Mouse (Mus musculus): ENCODE results near the gene Optn. TPM values are rescaled to one million over a fixed set of nuclear protein-coding genes. Genes with fewer than 3 reads are reported as not detected.

Gene Optn
- total and polyA plus RNA-seq, 3 experiments, result 29.3 to 139 (median 65.2) TPM

DNA sequence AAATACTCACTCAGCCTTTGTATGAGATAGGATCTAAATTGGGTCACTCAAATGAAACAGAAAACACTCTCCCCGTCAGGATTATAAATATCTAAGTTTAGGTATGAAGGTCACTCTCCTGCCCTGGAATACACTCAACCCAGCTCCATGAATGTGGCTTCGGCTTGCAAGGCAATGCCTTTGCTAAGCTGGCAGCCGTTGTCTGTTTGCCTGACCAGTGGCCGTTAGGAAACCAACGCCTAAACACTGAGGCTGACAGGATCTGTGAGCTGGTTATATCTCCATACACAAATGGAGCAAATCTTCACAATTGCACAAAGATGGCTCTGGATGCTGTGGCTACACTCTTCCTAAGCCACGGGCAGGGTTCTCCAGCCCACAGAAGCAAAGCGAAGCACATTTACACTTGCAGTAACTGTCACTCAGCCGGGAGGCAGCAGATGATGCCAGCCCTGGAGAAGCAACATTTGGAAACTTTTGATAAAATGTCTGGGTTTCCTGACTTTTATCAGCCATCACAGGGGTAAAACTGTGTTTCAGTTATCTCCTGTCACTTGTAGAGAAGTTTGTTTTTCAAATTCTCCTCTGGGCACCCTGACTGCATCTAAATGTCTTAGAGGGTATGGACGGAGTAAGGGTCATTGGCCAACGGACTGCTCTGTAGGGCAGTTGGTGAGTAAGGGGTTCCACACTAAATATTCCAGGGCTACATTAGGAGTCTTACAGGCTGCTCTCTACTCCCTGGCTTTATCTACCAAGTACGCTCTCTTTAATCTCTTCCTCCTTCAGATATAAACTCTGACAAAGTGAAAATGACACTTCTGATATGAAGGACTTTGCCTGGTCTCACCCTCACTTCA is 21.0 kb downstream of the Optn start:
- peak; percentile 73 for ATAC-seq (ENCODE audit: extremely low read depth, insufficient number of reproducible peaks, low FRiP score, poor library complexity, severe bottlenecking)
- H3K9me3 ChIP-seq (replicated peaks), result no peaks in the 10 kb centered on the region
- H3K27me3 ChIP-seq (ENCODE audit: insufficient read depth, low read length), result no peaks in the 10 kb centered on the region
- peak; percentile 43 for TF ChIP-seq TAL1 (conservative IDR thresholded peaks at IDR 0.05; ENCODE audit: low read depth, low read length)
- no peak for TF ChIP-seq POLR2AphosphoS5 (IDR thresholded peaks at IDR 0.05; ENCODE audit: insufficient replicate concordance, low read depth, low read length)
- DNase-seq (ENCODE audit: low spot score), result no peak
- H3K4me3 ChIP-seq (ENCODE audit: low read depth, low read length), result peak overlapping the region; percentile 43; the same call in 1 of the 2 replicates
- peaks cover 71% of the 10 kb centered on the region for H3K4me1 ChIP-seq (ENCODE audit: insufficient read depth, low read depth, low read length)
- peaks cover 79% of the 10 kb centered on the region for H3K36me3 ChIP-seq (replicated peaks)

DNA sequence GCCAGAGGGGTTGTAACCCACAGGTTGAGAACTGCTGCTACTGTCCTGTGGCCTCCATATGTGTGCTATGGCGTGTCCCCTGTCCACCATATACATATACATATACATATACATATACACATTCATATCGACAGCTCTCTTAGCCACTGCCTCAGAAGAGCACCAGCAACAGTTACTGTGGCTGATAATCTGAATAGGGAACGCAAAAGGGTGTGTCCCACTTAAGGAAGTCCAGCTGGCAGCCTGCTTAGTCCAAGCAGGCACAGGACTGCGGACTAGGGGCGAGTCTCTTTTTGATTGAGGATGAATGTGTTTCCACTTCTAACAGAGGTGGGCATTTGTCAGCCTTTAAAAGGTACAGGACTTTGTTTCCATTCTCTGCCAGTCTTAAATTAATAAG is 22.0 kb downstream of the Optn start:
- H3K36me3 ChIP-seq (replicated peaks), result peaks cover 80% of the 10 kb centered on the region
- TF ChIP-seq CTCF (IDR thresholded peaks at IDR 0.05; ENCODE audit: low read depth, low read length) (no peak), POLR2AphosphoS5 (IDR thresholded peaks at IDR 0.05; ENCODE audit: insufficient replicate concordance, low read depth, low read length) (no peak), GATA1 (IDR thresholded peaks at IDR 0.05; ENCODE audit: borderline replicate concordance, low read length) (no peak), TAL1 (conservative IDR thresholded peaks at IDR 0.05; ENCODE audit: low read depth, low read length) (no peak), GATA2 (IDR thresholded peaks at IDR 0.05; ENCODE audit: borderline replicate concordance, low read depth, low read length) (no peak)
- no peak overlapping the region; the same call in 1 of the 2 replicates for H3K4me3 ChIP-seq (ENCODE audit: low read depth, low read length)
- no peaks in the 10 kb centered on the region for H3K27me3 ChIP-seq (ENCODE audit: insufficient read depth, low read length)
- peaks cover 70% of the 10 kb centered on the region for H3K4me1 ChIP-seq (ENCODE audit: insufficient read depth, low read depth, low read length)
- DNase-seq (ENCODE audit: low spot score) (no peak), ATAC-seq (ENCODE audit: extremely low read depth, insufficient number of reproducible peaks, low FRiP score, poor library complexity, severe bottlenecking) (no peak)
- H3K9me3 ChIP-seq (replicated peaks), result no peaks in the 10 kb centered on the region

DNA sequence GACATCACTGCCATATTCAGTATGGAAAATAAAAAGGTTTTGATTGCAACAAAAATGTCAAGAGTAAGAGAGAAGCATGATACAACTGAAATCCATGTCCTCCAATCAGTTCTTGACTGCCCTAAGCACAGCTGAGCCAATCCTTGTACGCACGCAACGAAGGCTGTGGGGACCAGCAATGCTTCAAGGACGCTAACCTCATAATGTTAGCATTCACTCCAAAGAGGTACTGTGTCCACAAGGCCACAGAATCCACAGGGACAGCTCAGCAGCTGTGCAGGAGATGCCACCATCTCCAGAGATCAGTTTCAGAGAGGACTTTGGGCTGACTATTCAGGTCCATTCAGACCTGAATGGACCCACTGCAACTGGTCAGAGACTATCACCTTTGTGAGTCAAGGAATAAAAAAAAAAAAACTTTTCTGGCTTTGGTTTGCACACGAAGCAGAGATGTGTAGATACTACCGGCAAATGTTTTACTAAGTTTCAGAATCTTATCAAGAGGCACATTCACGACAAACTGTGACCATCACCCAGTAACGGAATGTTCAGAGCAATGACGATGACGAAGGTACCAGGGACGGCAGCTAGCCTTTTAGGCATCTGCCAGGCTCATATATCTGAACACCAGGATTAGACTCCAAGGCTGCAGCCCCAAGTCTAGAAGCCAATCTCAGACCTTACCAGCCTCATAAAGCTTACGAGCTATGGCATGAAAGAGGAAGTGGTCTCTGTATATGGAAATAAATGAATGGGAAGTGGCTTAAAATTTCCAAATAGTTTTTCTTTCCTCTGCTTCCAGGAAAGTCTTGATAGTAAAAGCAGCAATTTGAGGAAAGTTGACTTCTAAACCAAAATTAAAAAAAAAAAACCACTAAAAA is 23.3 kb downstream of the Optn start:
- TF ChIP-seq TAL1 (conservative IDR thresholded peaks at IDR 0.05; ENCODE audit: low read depth, low read length) (no peak), GATA1 (IDR thresholded peaks at IDR 0.05; ENCODE audit: borderline replicate concordance, low read length) (no peak)
- ATAC-seq (ENCODE audit: extremely low read depth, insufficient number of reproducible peaks, low FRiP score, poor library complexity, severe bottlenecking), result peak; percentile 22; the same call in 1 of the 2 replicates
- H3K4me1 ChIP-seq (ENCODE audit: insufficient read depth, low read depth, low read length), result peaks cover 60% of the 10 kb centered on the region

DNA sequence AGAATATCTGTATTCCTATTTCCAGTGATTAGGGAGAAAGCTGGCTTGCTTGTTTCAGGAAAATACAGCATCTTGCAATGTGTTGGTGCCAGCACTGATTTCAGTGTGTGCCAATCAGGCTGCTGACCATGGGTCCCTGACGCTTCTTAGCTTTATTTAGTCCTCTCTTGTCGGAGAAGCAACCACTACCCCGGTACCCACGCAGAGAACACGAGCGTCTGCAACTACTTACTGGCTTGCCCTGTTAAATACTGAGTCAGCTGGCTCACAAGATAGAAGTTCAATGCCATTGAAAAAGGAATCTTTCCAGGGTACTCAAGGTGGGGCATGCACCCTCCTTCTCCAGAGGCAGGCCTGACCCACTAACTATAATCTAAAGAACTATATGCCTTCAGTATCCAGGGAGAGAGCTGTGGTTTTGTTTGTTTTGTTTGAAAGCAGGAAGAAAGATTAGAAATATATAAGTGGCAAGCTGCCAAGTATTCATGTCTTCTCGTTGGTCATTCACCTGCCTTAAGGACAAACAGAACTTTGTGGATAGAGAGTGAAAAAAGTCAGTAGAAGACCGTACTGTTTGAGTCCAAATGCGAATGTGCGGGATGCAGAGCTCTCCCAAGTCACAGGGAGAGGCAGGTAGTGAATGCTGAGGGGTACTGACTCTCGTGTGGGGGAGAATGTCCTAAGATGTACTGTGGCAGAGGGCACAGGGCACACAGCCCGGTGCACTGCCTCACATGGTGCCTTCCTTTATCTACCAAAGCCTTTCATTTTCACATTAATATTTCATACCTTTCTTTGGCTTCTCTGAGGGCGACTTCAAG is 24.3 kb downstream of the Optn start:
- Histone ChIP-seq H3K36me3 (replicated peaks) (peaks cover 81% of the 10 kb centered on the region), H3K9me3 (replicated peaks) (no peaks in the 10 kb centered on the region), H3K4me3 (ENCODE audit: low read depth, low read length) (no peak overlapping the region), H3K27me3 (ENCODE audit: insufficient read depth, low read length) (no peaks in the 10 kb centered on the region), H3K4me1 (ENCODE audit: insufficient read depth, low read depth, low read length) (peaks cover 55% of the 10 kb centered on the region)
- DNase-seq (ENCODE audit: low spot score), result no peak
- no peak for TF ChIP-seq POLR2AphosphoS5 (IDR thresholded peaks at IDR 0.05; ENCODE audit: insufficient replicate concordance, low read depth, low read length)
- TF ChIP-seq CTCF (IDR thresholded peaks at IDR 0.05; ENCODE audit: low read depth, low read length), result no peak
- TF ChIP-seq GATA2 (IDR thresholded peaks at IDR 0.05; ENCODE audit: borderline replicate concordance, low read depth, low read length), result no peak
- no peak for TF ChIP-seq GATA1 (IDR thresholded peaks at IDR 0.05; ENCODE audit: borderline replicate concordance, low read length)
- no peak for TF ChIP-seq TAL1 (conservative IDR thresholded peaks at IDR 0.05; ENCODE audit: low read depth, low read length)
- no peak for ATAC-seq (ENCODE audit: extremely low read depth, insufficient number of reproducible peaks, low FRiP score, poor library complexity, severe bottlenecking)

More for the DNA sequence above, 23.3 kb downstream of the Optn start:
- no peaks in the 10 kb centered on the region for H3K9me3 ChIP-seq (replicated peaks)
- H3K4me3 ChIP-seq (ENCODE audit: low read depth, low read length), result peak overlapping the region; percentile 30; the same call in 1 of the 2 replicates
- H3K27me3 ChIP-seq (ENCODE audit: insufficient read depth, low read length), result no peaks in the 10 kb centered on the region
- DNase-seq (ENCODE audit: low spot score), result peak; percentile 30
- peaks cover 80% of the 10 kb centered on the region for H3K36me3 ChIP-seq (replicated peaks)

DNA sequence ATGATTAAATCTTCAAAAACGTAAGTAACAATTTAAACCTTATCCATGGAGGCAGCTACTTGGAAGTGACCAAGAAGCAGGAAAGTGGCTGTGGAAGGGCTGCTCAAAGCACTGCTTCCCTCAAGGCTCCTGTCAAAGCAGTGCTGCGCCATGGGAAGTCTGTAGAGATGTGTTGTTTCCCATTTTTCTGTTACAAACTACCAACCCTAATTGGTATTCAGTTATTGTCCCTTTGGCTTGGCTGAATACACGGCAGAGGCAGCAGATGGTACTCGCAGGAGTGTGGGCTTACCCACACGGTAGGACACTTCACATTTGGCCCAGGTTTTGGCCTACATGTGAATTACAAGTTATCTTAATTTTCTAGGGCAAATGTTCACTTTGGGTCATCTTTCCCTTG is 25.5 kb downstream of the Optn start:
- Histone ChIP-seq H3K4me3 (ENCODE audit: low read depth, low read length) (no peak overlapping the region), H3K9me3 (replicated peaks) (no peaks in the 10 kb centered on the region), H3K27me3 (ENCODE audit: insufficient read depth, low read length) (no peaks in the 10 kb centered on the region), H3K36me3 (replicated peaks) (peaks cover 74% of the 10 kb centered on the region), H3K4me1 (ENCODE audit: insufficient read depth, low read depth, low read length) (peaks cover 52% of the 10 kb centered on the region)
- TF ChIP-seq GATA1 (IDR thresholded peaks at IDR 0.05; ENCODE audit: borderline replicate concordance, low read length) (no peak), CTCF (IDR thresholded peaks at IDR 0.05; ENCODE audit: low read depth, low read length) (no peak), POLR2AphosphoS5 (IDR thresholded peaks at IDR 0.05; ENCODE audit: insufficient replicate concordance, low read depth, low read length) (no peak), GATA2 (IDR thresholded peaks at IDR 0.05; ENCODE audit: borderline replicate concordance, low read depth, low read length) (no peak), TAL1 (conservative IDR thresholded peaks at IDR 0.05; ENCODE audit: low read depth, low read length) (no peak)
- ATAC-seq (ENCODE audit: extremely low read depth, insufficient number of reproducible peaks, low FRiP score, poor library complexity, severe bottlenecking) (no peak), DNase-seq (ENCODE audit: low spot score) (no peak)

Data from G1E (cell line).